Mouse (Mus musculus): ENCODE measurements around the gene Hspb8. TPM values are rescaled to one million over a fixed set of nuclear protein-coding genes. Genes with fewer than 3 reads are reported as not detected.

Gene Hspb8
- total and polyA plus RNA-seq, 2 experiments from 2014 or later, result 26.9 to 102 TPM

GRCm38 (mm10) chr5:116420759-116421225, 1.9 kb downstream of the Hspb8 start:
- ATAC-seq (ENCODE audit: insufficient read depth, low read depth), result peak; percentile 34

GRCm38 (mm10) chr5:116420213-116420612, 2.5 kb downstream of the Hspb8 start:
- WGBS, result 100% methylated on average over 1 of the region's 1 CpGs
- Histone ChIP-seq H3K4me2 (ENCODE audit: low read depth, low read length) (peak overlapping the region; percentile 62), H3K27me3 (ENCODE audit: control insufficient read depth, insufficient read depth, low read length) (no peaks in the 10 kb centered on the region), H3K9ac (replicated peaks; ENCODE audit: low read depth, low read length) (peak overlapping the region; percentile 52), H3K4me3 (ENCODE audit: low read depth, low read length) (peak overlapping the region; percentile 36), H3K9me3 (replicated peaks; ENCODE audit: control insufficient read depth, low read length) (no peaks in the 10 kb centered on the region), H3K36me3 (replicated peaks; ENCODE audit: control insufficient read depth, insufficient read depth, low read length) (peaks cover 4% of the 10 kb centered on the region; the same call in 1 of the 2 replicates), H3K27ac (ENCODE audit: low read depth) (peak overlapping the region; percentile 83), H3K4me1 (ENCODE audit: control insufficient read depth, insufficient read depth) (peaks cover 34% of the 10 kb centered on the region)
- TF ChIP-seq EP300 (IDR thresholded peaks at IDR 0.05; ENCODE audit: low read depth) (no peak), CTCF (IDR thresholded peaks at IDR 0.05; ENCODE audit: low read depth) (no peak)
- no peak for DNase-seq (ENCODE audit: low spot score)
- no peak for ATAC-seq (ENCODE audit: insufficient read depth, low read depth)

More at GRCm38 (mm10) chr5:116420759-116421225, 1.9 kb downstream of the Hspb8 start:
- peak overlapping the region; percentile 83 for H3K27ac ChIP-seq (ENCODE audit: low read depth)
- TF ChIP-seq CTCF (IDR thresholded peaks at IDR 0.05; ENCODE audit: low read depth), result no peak
- no peak for TF ChIP-seq EP300 (IDR thresholded peaks at IDR 0.05; ENCODE audit: low read depth)
- peaks cover 4% of the 10 kb centered on the region; the same call in 1 of the 2 replicates for H3K36me3 ChIP-seq (replicated peaks; ENCODE audit: control insufficient read depth, insufficient read depth, low read length)
- peaks cover 28% of the 10 kb centered on the region for H3K4me1 ChIP-seq (ENCODE audit: control insufficient read depth, insufficient read depth)
- WGBS, result 17% methylated on average over 6 of the region's 6 CpGs
- no peaks in the 10 kb centered on the region for H3K9me3 ChIP-seq (replicated peaks; ENCODE audit: control insufficient read depth, low read length)
- H3K27me3 ChIP-seq (ENCODE audit: control insufficient read depth, insufficient read depth, low read length), result no peaks in the 10 kb centered on the region
- H3K4me3 ChIP-seq (ENCODE audit: low read depth, low read length), result peak overlapping the region; percentile 36
- DNase-seq (ENCODE audit: low spot score), result peak; percentile 56
- H3K9ac ChIP-seq (replicated peaks; ENCODE audit: low read depth, low read length), result peak overlapping the region; percentile 52
- peak overlapping the region; percentile 62 for H3K4me2 ChIP-seq (ENCODE audit: low read depth, low read length)

GRCm38 (mm10) chr5:116419322-116420045, 3.2 kb downstream of the Hspb8 start:
- Histone ChIP-seq H3K4me3 (ENCODE audit: low read depth, low read length) (peak overlapping the region; percentile 36), H3K27ac (ENCODE audit: low read depth) (peak overlapping the region; percentile 47), H3K36me3 (replicated peaks; ENCODE audit: control insufficient read depth, insufficient read depth, low read length) (peaks cover 9% of the 10 kb centered on the region; the same call in 1 of the 2 replicates), H3K9ac (replicated peaks; ENCODE audit: low read depth, low read length) (no peak overlapping the region), H3K4me2 (ENCODE audit: low read depth, low read length) (peak overlapping the region; percentile 62), H3K4me1 (ENCODE audit: control insufficient read depth, insufficient read depth) (peaks cover 34% of the 10 kb centered on the region), H3K9me3 (replicated peaks; ENCODE audit: control insufficient read depth, low read length) (no peaks in the 10 kb centered on the region), H3K27me3 (ENCODE audit: control insufficient read depth, insufficient read depth, low read length) (no peaks in the 10 kb centered on the region)
- DNase-seq (ENCODE audit: low spot score) (no peak), ATAC-seq (ENCODE audit: insufficient read depth, low read depth) (no peak)
- 37% methylated on average over 6 of the region's 6 CpGs for whole genome bisulfite sequencing
- no peak for TF ChIP-seq CTCF (IDR thresholded peaks at IDR 0.05; ENCODE audit: low read depth)
- TF ChIP-seq EP300 (IDR thresholded peaks at IDR 0.05; ENCODE audit: low read depth), result no peak

GRCm38 (mm10) chr5:116416208-116416607, 6.5 kb downstream of the Hspb8 start:
- 0 out of 2 replicates have a peak overlapping the region, but pooled peaks have one; percentile 21 for H3K9ac ChIP-seq (replicated peaks; ENCODE audit: low read depth, low read length)
- no peak for TF ChIP-seq CTCF (IDR thresholded peaks at IDR 0.05; ENCODE audit: low read depth)
- TF ChIP-seq EP300 (IDR thresholded peaks at IDR 0.05; ENCODE audit: low read depth), result no peak
- H3K9me3 ChIP-seq (replicated peaks; ENCODE audit: control insufficient read depth, low read length), result no peaks in the 10 kb centered on the region
- ATAC-seq (ENCODE audit: insufficient read depth, low read depth) (no peak), DNase-seq (ENCODE audit: low spot score) (no peak)
- no peak overlapping the region for H3K4me3 ChIP-seq (ENCODE audit: low read depth, low read length)
- peaks cover 14% of the 10 kb centered on the region; the same call in 1 of the 2 replicates for H3K36me3 ChIP-seq (replicated peaks; ENCODE audit: control insufficient read depth, insufficient read depth, low read length)
- no peaks in the 10 kb centered on the region for H3K27me3 ChIP-seq (ENCODE audit: control insufficient read depth, insufficient read depth, low read length)
- no peak overlapping the region for H3K27ac ChIP-seq (ENCODE audit: low read depth)
- 0 out of 2 replicates have a peak overlapping the region, but pooled peaks have one; percentile 11 for H3K4me2 ChIP-seq (ENCODE audit: low read depth, low read length)
- peaks cover 34% of the 10 kb centered on the region for H3K4me1 ChIP-seq (ENCODE audit: control insufficient read depth, insufficient read depth)
- 24% methylated on average over 5 of the region's 5 CpGs for WGBS

GRCm38 (mm10) chr5:116409689-116410590, 12.7 kb downstream of the Hspb8 start:
- DNase-seq (ENCODE audit: low spot score) (no peak), ATAC-seq (ENCODE audit: insufficient read depth, low read depth) (no peak)
- Histone ChIP-seq H3K27me3 (ENCODE audit: control insufficient read depth, insufficient read depth, low read length) (no peaks in the 10 kb centered on the region), H3K4me3 (ENCODE audit: low read depth, low read length) (no peak overlapping the region), H3K36me3 (replicated peaks; ENCODE audit: control insufficient read depth, insufficient read depth, low read length) (peaks cover 15% of the 10 kb centered on the region; the same call in 1 of the 2 replicates), H3K9me3 (replicated peaks; ENCODE audit: control insufficient read depth, low read length) (no peaks in the 10 kb centered on the region), H3K9ac (replicated peaks; ENCODE audit: low read depth, low read length) (no peak overlapping the region), H3K4me2 (ENCODE audit: low read depth, low read length) (peak overlapping the region; percentile 9; the same call in 1 of the 2 replicates), H3K27ac (ENCODE audit: low read depth) (peak overlapping the region; percentile 32; the same call in 1 of the 2 replicates), H3K4me1 (ENCODE audit: control insufficient read depth, insufficient read depth) (peaks cover 18% of the 10 kb centered on the region; the same call in 1 of the 2 replicates)
- WGBS, result 12% methylated on average over 16 of the region's 16 CpGs
- TF ChIP-seq EP300 (IDR thresholded peaks at IDR 0.05; ENCODE audit: low read depth), result no peak
- no peak for TF ChIP-seq CTCF (IDR thresholded peaks at IDR 0.05; ENCODE audit: low read depth)
